Mouse (Mus musculus): ENCODE results near the gene Spin2f.
"Not testable (repeated sequence)": the region's sequence is repeated elsewhere in the genome, so short reads cannot be mapped to it uniquely, and the experiment has no call there.

The Spin2f gene

DNA sequence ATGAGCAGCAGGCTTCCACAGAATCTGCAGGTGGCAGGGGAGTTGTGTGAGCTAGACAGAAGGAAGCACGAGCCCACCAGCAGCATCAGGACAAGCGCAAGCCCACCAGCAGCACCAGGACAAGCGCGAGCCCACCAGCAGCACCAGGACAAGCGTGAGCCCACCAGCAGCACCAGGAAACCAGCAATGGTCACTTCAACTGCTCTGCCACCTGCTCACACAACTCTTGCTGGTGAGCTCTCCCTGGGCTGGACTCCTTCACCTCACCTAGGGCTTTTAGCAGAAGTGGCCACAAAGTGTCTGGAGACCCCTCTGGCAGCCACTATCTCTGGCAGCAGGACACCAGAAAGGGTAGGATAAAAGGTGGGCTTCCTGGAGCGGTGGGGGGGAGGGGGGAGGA is at the start of gene Spin2f:
Gene Spin2f (plus strand): TSS at position 301 of the 400 bp plus-strand sequence.
- not testable (repeated sequence) for DNase-seq (ENCODE audit: low spot score)

- not testable (repeated sequence) for DNase-seq (ENCODE audit: low spot score)
These were observed 41.6 kb upstream of the Spin2f start for GRCm38 (mm10) chrX:31212136-31212535.

GRCm38 (mm10) chrX:31223536-31223935 is 30.2 kb upstream of the Spin2f start:
- DNase-seq (ENCODE audit: low spot score): not testable (repeated sequence)

DNA sequence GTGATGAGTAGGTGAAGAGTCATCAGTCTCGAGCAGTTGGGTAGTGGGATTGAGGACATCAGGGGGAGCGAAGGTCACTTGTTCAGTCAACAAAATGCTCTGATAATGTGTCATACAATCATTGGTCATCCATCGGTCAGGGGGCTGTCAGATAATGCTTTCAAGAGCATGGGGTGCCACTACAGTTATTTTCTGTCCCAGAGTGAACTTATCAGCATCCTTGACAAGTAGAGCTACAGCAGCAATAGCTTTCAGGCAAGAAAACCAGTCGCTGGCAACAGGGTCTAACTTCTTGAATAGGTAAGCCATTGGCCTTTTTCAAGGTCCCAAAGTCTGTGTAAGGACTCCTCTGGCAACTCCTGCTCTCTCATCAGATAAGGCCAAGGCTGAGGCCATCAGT is 18.6 kb upstream of the Spin2f start:
- DNase-seq (ENCODE audit: low spot score): not testable (repeated sequence)

DNA sequence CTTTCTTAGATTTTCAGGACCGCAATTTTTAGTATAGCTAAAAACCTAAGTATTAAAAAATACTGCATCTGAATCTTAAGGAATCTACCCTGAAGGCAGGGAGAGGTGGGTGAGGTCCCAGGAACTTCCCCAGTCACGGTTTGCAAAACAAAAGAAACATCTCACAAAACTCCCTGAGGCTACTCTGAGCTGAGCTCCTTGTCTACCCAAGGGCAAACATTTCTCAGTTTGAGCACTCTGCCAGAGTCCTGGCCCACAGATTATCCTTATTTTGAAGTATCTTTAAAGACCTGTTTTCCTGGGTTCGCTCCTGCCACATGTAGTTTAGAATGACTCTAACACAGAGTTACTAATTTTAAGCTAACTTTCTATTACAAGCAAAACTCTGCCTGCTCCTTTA is 11.9 kb upstream of the Spin2f start:
- DNase-seq (ENCODE audit: low spot score): not testable (repeated sequence)

Data from spleen, adult 12 weeks (tissue).